Mouse (Mus musculus) liver, embryonic 14.5 days (tissue): Measurements from ENCODE around the gene Ttc41.

Source experiments
- CTCF ChIP-seq: IDR thresholded peaks from 2 replicates; pipeline ENCODE4 v1.5.1; 2016; ENCODE audit warnings: antibody characterized with exemption, low read depth, control low read depth
- EP300 ChIP-seq: IDR thresholded peaks from 2 replicates; pipeline ENCODE4 v1.6.1; 2016; ENCODE audit warnings: antibody characterized with exemption, low read depth

GRCm38 (mm10) chr10:86761236-86761635 is 55.6 kb downstream of the Ttc41 start:
- no peak for TF ChIP-seq CTCF
- no peak for TF ChIP-seq EP300
